Mouse (Mus musculus) heart, embryonic 13.5 days (tissue): ENCODE results near the gene Cib3. TPM values are rescaled to one million over a fixed set of nuclear protein-coding genes. Genes with fewer than 3 reads are reported as not detected.

Experiments used
- ATAC-seq: fragments of 200-750 bp; cut with Nextera tagmentation; 2 replicates; pipeline ENCODE4 v1.8.0; 2017; ENCODE audit warnings: moderate TSS enrichment; ENCODE audit not compliant: insufficient number of reproducible peaks, low FRiP score, low TSS enrichment; ENCODE audit errors: extremely low read depth
- H3K27ac ChIP-seq: fragments of 300-500 bp; sonication (generic); replicated peaks from 2 replicates; pipeline ENCODE4 v1.5.1; 2015; ENCODE audit warnings: moderate library complexity, mild to moderate bottlenecking, inconsistent platforms
- H3K27me3 ChIP-seq: fragments of 300-500 bp; sonication (generic); replicated peaks from 2 replicates; pipeline ENCODE4 v1.6.1; 2015; ENCODE audit warnings: mild to moderate bottlenecking, inconsistent platforms
- H3K36me3 ChIP-seq: fragments of 300-500 bp; sonication (generic); 2 replicates; pipeline ENCODE4 v1.6.1; 2015; ENCODE audit warnings: mild to moderate bottlenecking, inconsistent platforms
- H3K4me1 ChIP-seq: fragments of 300-500 bp; sonication (generic); 2 replicates; pipeline ENCODE4 v1.6.1; 2015; ENCODE audit warnings: inconsistent platforms
- H3K4me2 ChIP-seq: fragments of 300-500 bp; sonication (generic); 2 replicates; pipeline ENCODE4 v1.6.1; 2015; ENCODE audit warnings: inconsistent platforms, mild to moderate bottlenecking, moderate library complexity
- H3K4me3 ChIP-seq: fragments of 300-500 bp; sonication (generic); 2 replicates; pipeline ENCODE4 v1.5.1; 2015; ENCODE audit warnings: moderate library complexity, mild to moderate bottlenecking, inconsistent platforms
- H3K9ac ChIP-seq: fragments of 300-500 bp; sonication (generic); 2 replicates; pipeline ENCODE4 v1.6.1; 2015; ENCODE audit warnings: inconsistent platforms, mild to moderate bottlenecking, moderate library complexity
- H3K9me3 ChIP-seq: fragments of 300-500 bp; sonication (generic); 2 replicates; pipeline ENCODE4 v1.6.1; 2016; ENCODE audit warnings: inconsistent platforms
- WGBS: fragments of 180-500 bp; shearing (Covaris S2); methylation state at CpG from one replicate; pipeline ENCODE4 v1.1.7; 2015; ENCODE audit warnings: mixed read lengths; 5-methylcytosine and 5-hydroxymethylcytosine counted together
- polyA plus RNA-seq: library from polyadenylated mRNA; unstranded; fragments of >200 nt; fragmentation: Nextera tagmentation; extraction: Ambion mirVana; gene quantifications from 2 replicates; pipeline ENCODE4 v1.2.1, GENCODE M21; 2015

Cib3 gene
- polyA plus RNA-seq, 1 experiment from 2014 or later: not detected

DNA sequence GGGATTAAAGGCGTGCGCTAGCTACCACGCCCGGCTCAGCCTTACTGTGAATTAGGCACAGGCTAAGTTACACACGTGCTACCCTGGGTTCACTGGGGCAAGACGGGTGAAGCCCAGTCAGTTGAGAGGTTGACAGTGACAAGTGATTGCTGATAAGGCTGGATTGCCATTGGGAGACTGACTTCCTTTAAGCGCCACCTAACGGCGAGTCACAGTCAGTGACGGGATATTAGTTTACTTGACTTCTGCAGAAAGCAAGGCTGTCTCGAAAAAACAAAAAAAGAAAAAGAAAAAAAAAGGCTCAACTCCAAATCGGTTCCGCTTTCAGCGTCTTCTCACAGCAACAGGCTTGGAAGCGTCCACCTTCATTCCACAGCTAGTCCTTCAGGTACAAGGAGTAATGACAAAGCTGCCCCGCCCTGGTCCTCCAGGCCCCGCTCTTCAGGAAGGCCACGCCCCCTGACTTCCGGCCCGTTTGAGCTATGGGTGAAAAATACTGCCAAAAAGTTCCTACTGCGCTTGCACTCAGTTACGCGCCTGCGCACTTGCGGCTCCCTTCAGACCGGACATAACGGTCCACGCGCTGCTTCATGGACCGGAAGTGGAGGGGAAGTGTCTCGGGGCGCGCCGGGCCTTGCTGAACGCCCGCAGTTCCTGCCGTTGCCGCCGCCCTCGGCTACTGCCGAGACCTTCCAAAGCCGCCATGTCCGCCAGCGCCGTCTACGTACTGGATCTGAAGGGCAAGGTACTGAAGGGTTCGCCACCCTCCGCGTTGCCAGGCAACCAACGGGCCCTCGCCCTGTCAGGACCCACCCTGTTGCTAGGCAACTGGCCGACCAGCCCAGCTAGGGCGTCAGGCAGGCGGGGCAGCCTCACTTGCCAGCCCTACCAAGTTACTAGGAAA lies 27.1 kb upstream of the Cib3 start, which contains the start of gene Ap1m1:
Ap1m1 (plus strand) TSS at position 520 of the 904 bp plus-strand sequence.
- Histone ChIP-seq H3K9ac (peak within 1 kb of the TSS; percentile 86), H3K4me2 (peak within 1 kb of the TSS; percentile 85), H3K27me3 (no peaks in the 10 kb centered on the region), H3K4me1 (peaks cover 19% of the 10 kb centered on the region), H3K4me3 (peak within 1 kb of the TSS; percentile 82), H3K27ac (peak within 1 kb of the TSS; percentile 87), H3K36me3 (peaks cover 19% of the 10 kb centered on the region), H3K9me3 (no peaks in the 10 kb centered on the region)
- peak; percentile 93 for ATAC-seq
- WGBS: under 1% methylated on average over 54 of the region's 54 CpGs

DNA sequence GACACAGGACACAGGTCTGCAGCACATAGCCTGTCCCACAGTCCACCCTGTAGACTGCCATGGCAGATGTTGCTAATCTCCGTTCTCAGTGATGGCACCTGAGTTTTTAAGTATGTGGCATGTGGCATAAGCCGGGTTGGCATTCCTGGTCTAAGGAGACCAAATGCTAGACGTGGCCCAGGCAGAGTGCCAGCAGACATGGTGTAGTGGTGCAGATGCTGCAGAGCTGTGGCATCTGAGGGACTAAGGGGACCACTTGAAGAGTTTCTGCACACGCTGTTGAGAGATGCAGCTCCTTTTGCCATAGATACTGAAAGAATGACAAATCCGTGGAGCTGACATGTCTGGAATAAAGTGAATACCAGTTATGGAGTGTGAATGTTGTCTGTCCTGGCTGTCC lies 10.0 kb upstream of the Cib3 start:
- Histone ChIP-seq H3K27ac (no peak overlapping the region), H3K4me3 (no peak overlapping the region), H3K9me3 (no peaks in the 10 kb centered on the region), H3K9ac (no peak overlapping the region), H3K4me2 (no peak overlapping the region), H3K4me1 (peaks cover 10% of the 10 kb centered on the region), H3K27me3 (peaks cover 10% of the 10 kb centered on the region), H3K36me3 (peaks cover 37% of the 10 kb centered on the region)
- ATAC-seq: no peak
- WGBS: 82% methylated on average over 5 of the region's 5 CpGs

GRCm38 (mm10) chr8:72220758-72221157 lies 8.1 kb upstream of the Cib3 start:
- WGBS: 83% methylated on average over 4 of the region's 4 CpGs
- no peak overlapping the region for H3K27ac ChIP-seq
- ATAC-seq: no peak
- no peaks in the 10 kb centered on the region for H3K9me3 ChIP-seq
- H3K4me1 ChIP-seq: peaks cover 10% of the 10 kb centered on the region
- peak overlapping the region; percentile 83 for H3K4me2 ChIP-seq
- H3K9ac ChIP-seq: peak overlapping the region; percentile 87; the same call in 1 of the 2 replicates
- H3K27me3 ChIP-seq: peaks cover 23% of the 10 kb centered on the region
- H3K4me3 ChIP-seq: peak overlapping the region; percentile 65
- peaks cover 37% of the 10 kb centered on the region for H3K36me3 ChIP-seq

GRCm38 (mm10) chr8:72219541-72220363 lies 7.1 kb upstream of the Cib3 start, which contains the start of gene Fam32a:
TSS of gene Fam32a (plus strand) at chr8:72219730.
- peak; percentile 94 for ATAC-seq
- H3K4me2 ChIP-seq: peak within 1 kb of the TSS; percentile 83
- H3K27me3 ChIP-seq: peaks cover 32% of the 10 kb centered on the region
- H3K27ac ChIP-seq: peak within 1 kb of the TSS; percentile 67
- H3K9ac ChIP-seq: peak within 1 kb of the TSS; percentile 87
- H3K9me3 ChIP-seq: no peaks in the 10 kb centered on the region
- 15% methylated on average over 39 of the region's 39 CpGs for WGBS
- peaks cover 37% of the 10 kb centered on the region for H3K36me3 ChIP-seq
- peaks cover 10% of the 10 kb centered on the region for H3K4me1 ChIP-seq
- H3K4me3 ChIP-seq: peak within 1 kb of the TSS; percentile 65

GRCm38 (mm10) chr8:72218781-72219540 lies 6.3 kb upstream of the Cib3 start:
- H3K9ac ChIP-seq: 0 out of 2 replicates have a peak overlapping the region, but pooled peaks have one; percentile 61
- H3K27ac ChIP-seq: peak overlapping the region; percentile 67
- peaks cover 40% of the 10 kb centered on the region for H3K27me3 ChIP-seq
- H3K36me3 ChIP-seq: peaks cover 33% of the 10 kb centered on the region
- H3K4me1 ChIP-seq: peaks cover 10% of the 10 kb centered on the region
- peak overlapping the region; percentile 65 for H3K4me3 ChIP-seq
- H3K4me2 ChIP-seq: peak overlapping the region; percentile 83
- 79% methylated on average over 10 of the region's 10 CpGs for WGBS
- no peak for ATAC-seq
- no peaks in the 10 kb centered on the region for H3K9me3 ChIP-seq

- Histone ChIP-seq H3K4me3 (no peak overlapping the region), H3K27me3 (peaks cover 51% of the 10 kb centered on the region), H3K9ac (no peak overlapping the region), H3K36me3 (0 out of 2 replicates have a peak, but pooled peaks cover 2% of the 10 kb centered on the region), H3K4me2 (no peak overlapping the region), H3K9me3 (no peaks in the 10 kb centered on the region), H3K27ac (no peak overlapping the region), H3K4me1 (peaks cover 8% of the 10 kb centered on the region)
- no peak for ATAC-seq
- WGBS: 39% methylated on average over 1 of the region's 1 CpGs
Observed at GRCm38 (mm10) chr8:72215871-72216270, 3.2 kb upstream of the Cib3 start.

GRCm38 (mm10) chr8:72215060-72215459 lies 2.4 kb upstream of the Cib3 start:
- Histone ChIP-seq H3K4me1 (peaks cover under 1% of the 10 kb centered on the region; the same call in 1 of the 2 replicates), H3K36me3 (no peaks in the 10 kb centered on the region), H3K9ac (no peak overlapping the region), H3K27me3 (peaks cover 51% of the 10 kb centered on the region), H3K27ac (no peak overlapping the region), H3K9me3 (no peaks in the 10 kb centered on the region), H3K4me2 (no peak overlapping the region), H3K4me3 (no peak overlapping the region)
- no peak for ATAC-seq
- WGBS: 33% methylated on average over 2 of the region's 2 CpGs

- Histone ChIP-seq H3K4me3 (no peak within 1 kb of the TSS), H3K27me3 (peaks cover 49% of the 10 kb centered on the region), H3K9ac (no peak within 1 kb of the TSS), H3K9me3 (no peaks in the 10 kb centered on the region), H3K27ac (no peak within 1 kb of the TSS), H3K4me2 (no peak within 1 kb of the TSS), H3K36me3 (no peaks in the 10 kb centered on the region), H3K4me1 (no peaks in the 10 kb centered on the region)
- ATAC-seq: no peak
- 67% methylated on average over 4 of the region's 4 CpGs for WGBS
Observed at GRCm38 (mm10) chr8:72213536-72213935, 899 bp upstream of the Cib3 start, which contains the start of gene Gm11034. TSS of gene Gm11034 (minus strand) at chr8:72213636.

DNA sequence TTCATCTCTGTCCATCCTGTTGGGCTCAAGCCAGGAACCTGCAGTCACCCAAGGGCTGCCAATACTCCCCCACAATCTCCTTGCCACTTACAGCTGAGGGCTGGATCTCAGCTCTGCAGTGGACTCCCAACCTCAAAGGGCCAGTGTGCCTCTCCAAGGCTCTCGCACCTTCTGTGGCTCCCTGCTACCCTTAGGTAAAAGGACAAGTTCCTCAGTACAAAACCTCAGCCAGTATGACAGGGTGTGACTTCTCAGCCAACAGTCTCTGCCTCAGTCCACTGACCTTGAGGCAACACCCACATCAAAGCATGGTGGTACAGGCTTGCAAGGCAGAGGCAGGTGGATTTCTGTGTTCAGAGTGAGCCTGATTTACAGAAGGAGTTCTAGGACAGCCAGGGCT lies 791 bp downstream of the Cib3 start:
- no peaks in the 10 kb centered on the region for H3K4me1 ChIP-seq
- H3K36me3 ChIP-seq: no peaks in the 10 kb centered on the region
- H3K27ac ChIP-seq: no peak overlapping the region
- H3K4me2 ChIP-seq: no peak overlapping the region
- no peak overlapping the region for H3K4me3 ChIP-seq
- no peaks in the 10 kb centered on the region for H3K9me3 ChIP-seq
- H3K9ac ChIP-seq: no peak overlapping the region
- 75% methylated on average over 1 of the region's 1 CpGs for WGBS
- ATAC-seq: no peak
- H3K27me3 ChIP-seq: peaks cover 33% of the 10 kb centered on the region

DNA sequence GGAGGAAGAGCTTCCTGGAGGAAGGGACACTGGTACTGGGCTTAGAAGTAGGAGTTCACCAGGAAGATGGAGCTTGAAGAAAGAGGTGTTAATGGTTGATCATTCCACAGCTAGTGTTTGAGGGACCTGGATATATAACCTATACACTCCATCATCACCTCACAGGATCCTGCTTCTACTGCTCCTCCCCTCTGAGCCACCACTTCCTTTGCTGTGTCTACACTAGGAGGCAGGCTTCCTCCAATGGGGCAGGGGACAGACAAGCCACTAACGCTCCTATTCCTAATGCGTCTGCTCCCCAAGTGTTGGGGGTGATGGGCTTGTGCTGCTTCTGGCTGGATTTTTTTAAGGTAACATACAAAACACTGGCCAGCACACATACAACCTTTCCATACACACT lies 1.9 kb downstream of the Cib3 start:
- WGBS: 63% methylated on average over 2 of the region's 2 CpGs
- H3K9ac ChIP-seq: no peak overlapping the region
- H3K36me3 ChIP-seq: no peaks in the 10 kb centered on the region
- no peaks in the 10 kb centered on the region for H3K4me1 ChIP-seq
- H3K27me3 ChIP-seq: peaks cover 28% of the 10 kb centered on the region
- no peak overlapping the region for H3K4me3 ChIP-seq
- no peak overlapping the region for H3K27ac ChIP-seq
- H3K9me3 ChIP-seq: no peaks in the 10 kb centered on the region
- no peak for ATAC-seq
- H3K4me2 ChIP-seq: no peak overlapping the region
